In the genomic region with DNA sequence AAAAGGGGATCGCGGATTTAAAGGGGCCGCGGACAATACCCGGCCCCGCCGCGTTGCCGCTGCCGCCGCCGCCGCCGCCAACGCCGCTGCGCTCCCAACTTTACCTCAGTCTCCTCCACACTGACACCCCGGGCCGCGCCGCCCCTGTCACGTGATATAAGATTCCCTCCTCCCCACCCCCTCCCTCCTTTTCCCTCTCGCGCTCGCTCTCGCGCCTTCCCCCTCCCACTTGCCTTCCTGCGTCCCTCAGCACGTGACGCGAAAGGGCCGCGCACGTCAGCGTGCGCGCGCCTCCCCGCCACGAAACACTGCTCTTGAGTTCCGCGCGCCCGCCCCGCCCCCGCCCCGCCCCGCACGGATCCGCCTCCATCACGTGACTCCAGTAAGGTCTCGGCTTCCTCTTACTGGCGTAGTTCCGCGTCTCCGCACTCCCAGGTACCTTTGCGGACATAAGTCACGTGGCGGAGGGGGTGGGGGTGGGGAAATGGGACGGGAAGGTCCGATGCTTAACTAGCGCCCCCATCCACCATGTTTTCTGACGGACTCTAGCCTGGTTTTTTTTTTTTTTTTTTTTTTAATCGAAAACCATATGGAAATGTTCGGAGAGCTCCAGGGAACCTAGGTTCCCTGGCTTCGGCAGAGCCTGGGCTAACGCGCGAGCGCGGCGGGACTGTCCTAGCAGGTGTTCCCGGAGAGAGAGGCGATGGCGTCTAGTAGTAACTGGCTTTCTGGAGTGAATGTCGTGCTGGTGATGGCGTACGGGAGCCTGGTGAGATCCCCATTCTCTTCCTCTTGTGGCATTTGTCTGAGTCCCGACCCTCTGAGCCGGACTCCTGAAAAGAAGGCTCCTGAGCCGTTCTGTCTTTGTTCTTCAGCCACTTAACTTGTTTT, we compare ENCODE assay signal across 8 mouse cellular contexts. TPM values are rescaled to one million over a fixed set of nuclear protein-coding genes. Genes with fewer than 3 reads are reported as not detected.
DNase-seq lines count a peak whose midpoint lies in the region; ATAC-seq lines count a peak whose summit lies in the region.

TSS of gene Ubap2l (minus strand) at position 278 of the 891 bp plus-strand sequence.

- H3K36me3 ChIP-seq in hindbrain, embryonic 12.5 days: peaks cover 29% of the 10 kb centered on the region

- peak within 1 kb of the TSS; percentile 71 for H3K4me2 ChIP-seq in hindbrain, embryonic 12.5 days (replicated peaks)

- ATAC-seq in hindbrain, embryonic 12.5 days (ENCODE audit: low FRiP score): peak; percentile 96

- H3K27me3 ChIP-seq in hindbrain, embryonic 12.5 days: no peaks in the 10 kb centered on the region

- 2% methylated on average over 58 of the region's 81 CpGs for WGBS in hindbrain, embryonic 12.5 days

- peak within 1 kb of the TSS; percentile 95 for H3K27ac ChIP-seq in hindbrain, embryonic 12.5 days

- peak; percentile 100 for DNase-seq in NIH3T3 (ENCODE audit: low read depth)
- DNase-seq in cerebellum, postnatal 10 days: peak; percentile 97 to 99
- DNase-seq in frontal cortex, postnatal 10 days (ENCODE audit: low spot score in 2 of 2): peak; percentile 92 to 93
- DNase-seq in layer of hippocampus, postnatal 14 days (ENCODE audit: low spot score in 2 of 2): peak; percentile 87 to 95
- DNase-seq in lung, postnatal 14 days: peak; percentile 93
- DNase-seq in retina, adult 2 months (ENCODE audit: low read depth, low spot score): peak; percentile 96
- peak; percentile 93 to 96 for DNase-seq in thymus, postnatal 36 days

- peak within 1 kb of the TSS; percentile 89 for H3K4me3 ChIP-seq in hindbrain, embryonic 12.5 days

- H3K9me3 ChIP-seq in hindbrain, embryonic 12.5 days (replicated peaks): no peaks in the 10 kb centered on the region

- peaks cover 27% of the 10 kb centered on the region for H3K4me1 ChIP-seq in hindbrain, embryonic 12.5 days

- peak within 1 kb of the TSS; percentile 98 for H3K9ac ChIP-seq in hindbrain, embryonic 12.5 days

RNA-seq across cellular contexts. Expression of gene Ubap2l, which starts in this region (rescaled TPM):
- 201 and 227 TPM in 2 replicates for polyA plus RNA-seq in hindbrain, embryonic 12.5 days (2016; fragmentation: Nextera tagmentation; extraction: Ambion mirVana)
- 100 to 1,000 TPM; 182 to 186 TPM for total RNA-seq in layer of hippocampus, postnatal 14 days (2021)

Comparison
In these comparisons a context has a peak if more than half of its experiments do, and no peak if none do; other contexts are left out.
1. Peak in every context shown above with its lines: DNase-seq, ATAC-seq, H3K4me3 ChIP-seq and H3K27ac ChIP-seq.